Mouse (Mus musculus): Measurements from ENCODE around the gene Cenpw.

Gene Cenpw

GRCm38 (mm10) chr10:30199916-30200826, at the start of gene Cenpw:
Gene Cenpw, minus strand, starts transcription at chr10:30200560.
- peak; percentile 75 to 80 for DNase-seq (ENCODE audit: low spot score in 2 of 2)

GRCm38 (mm10) chr10:30249654-30250053, 49.3 kb upstream of the Cenpw start:
- no peak for DNase-seq (ENCODE audit: low spot score in 2 of 2)

GRCm38 (mm10) chr10:30199501-30199900, 859 bp downstream of the Cenpw start:
- DNase-seq (ENCODE audit: low spot score in 2 of 2), result no peak

- no peak for DNase-seq (ENCODE audit: low spot score in 2 of 2)
These were observed 32.7 kb downstream of the Cenpw start for GRCm38 (mm10) chr10:30167700-30168099.
